Mouse (Mus musculus) gastrocnemius, adult 18-20 months (tissue): ENCODE measurements around the gene P2rx1. TPM values are rescaled to one million over a fixed set of nuclear protein-coding genes. Genes with fewer than 3 reads are reported as not detected.

Source experiments
- microRNA-seq: library from miRNA; unstranded; fragments of <30 nt; microRNA quantifications from one replicate; pipeline ENCODE4 v1.2.0, GENCODE M21; 2021
- total RNA-seq, 2 experiments: library from RNA; stranded (reverse); gene quantifications; 2 replicates each; pipeline ENCODE4 v1.2.3; 2021

The P2rx1 gene
- total RNA-seq, 2 experiments from 2014 or later, result 0.62 to 0.78 TPM

Small RNA genes within 50 kb of the gene (microRNA-seq; reads per million reads assigned to microRNA genes)
- not detected for gene Gm44467

Other genes starting within 250 kb of the P2rx1 start
- gene Cyb5d2, start 203.0 kb upstream of the P2rx1 start, total RNA-seq, result 10 to 100 TPM; 22.1 to 25.1 TPM
- 10 to 100 TPM; 10.2 to 12.9 TPM for gene Zzef1, start 202.9 kb upstream of the P2rx1 start, total RNA-seq
- gene Atp2a3, start 37.9 kb upstream of the P2rx1 start, total RNA-seq, result 1 to 10 TPM; 4.3 to 6.0 TPM
- gene Camkk1, start 19.9 kb downstream of the P2rx1 start, total RNA-seq, result under 1 TPM; 0.55 to 0.64 TPM
- 1 to 10 TPM; 2.3 to 2.4 TPM for gene Ncbp3, start 48.7 kb downstream of the P2rx1 start, total RNA-seq
- under 1 TPM in 1 of 2 experiments, not detected in 1; 0.12 TPM for gene Itgae, start 91.5 kb downstream of the P2rx1 start, total RNA-seq
- gene Haspin, start 139.2 kb downstream of the P2rx1 start, total RNA-seq, result under 1 TPM in 1 of 2 experiments, not detected in 1; 0.12 TPM
- gene P2rx5, start 161.3 kb downstream of the P2rx1 start, total RNA-seq, result 1 to 10 TPM; 8.1 to 8.4 TPM
- 10 to 100 TPM; 84.7 to 88.1 TPM for gene Emc6, start 177.9 kb downstream of the P2rx1 start, total RNA-seq
- 10 to 100 TPM in 1 of 2 experiments, 1 to 10 TPM in 1; 7.8 to 12.0 TPM for gene Tax1bp3, start 178.0 kb downstream of the P2rx1 start, total RNA-seq
- 1 to 10 TPM; 4.4 to 5.7 TPM for gene Ctns, start 199.9 kb downstream of the P2rx1 start, total RNA-seq
- gene Shpk, start 200.4 kb downstream of the P2rx1 start, total RNA-seq, result under 1 TPM; 0.39 to 0.40 TPM
- gene Trpv1, start 235.2 kb downstream of the P2rx1 start, total RNA-seq, result under 1 TPM; 0.09 to 0.24 TPM